Mouse (Mus musculus): Measurements from ENCODE around the gene Gm21992. TPM values are rescaled to one million over a fixed set of nuclear protein-coding genes. Genes with fewer than 3 reads are reported as not detected.

The Gm21992 gene
- polyA plus RNA-seq, 1 experiment from 2014 or later: 26.7 TPM

GRCm38 (mm10) chr19:4713886-4714285 is 97.5 kb downstream of the Gm21992 start:
- DNase-seq (ENCODE audit: low spot score): no peak
- peaks cover 54% of the 10 kb centered on the region for H3K27me3 ChIP-seq (ENCODE audit: insufficient read depth, poor library complexity, severe bottlenecking)
- H3K27ac ChIP-seq: no peak overlapping the region
- H3K4me3 ChIP-seq: peak overlapping the region; percentile 75
- WGBS: 60% methylated on average over 3 of the region's 3 CpGs
- H3K4me1 ChIP-seq (replicated peaks): peaks cover 51% of the 10 kb centered on the region
- no peaks in the 10 kb centered on the region for H3K9me3 ChIP-seq
- peaks cover 5% of the 10 kb centered on the region; the same call in 1 of the 2 replicates for H3K36me3 ChIP-seq

- Histone ChIP-seq H3K27ac (peak overlapping the region; percentile 94), H3K9me3 (no peaks in the 10 kb centered on the region), H3K4me1 (replicated peaks) (peaks cover 43% of the 10 kb centered on the region), H3K27me3 (ENCODE audit: insufficient read depth, poor library complexity, severe bottlenecking) (peaks cover 55% of the 10 kb centered on the region), H3K36me3 (0 out of 2 replicates have a peak, but pooled peaks cover 3% of the 10 kb centered on the region), H3K4me3 (peak overlapping the region; percentile 75)
- 41% methylated on average over 13 of the region's 13 CpGs for WGBS
- DNase-seq (ENCODE audit: low spot score): no peak
Observed at GRCm38 (mm10) chr19:4712781-4713526, 98.5 kb downstream of the Gm21992 start.

GRCm38 (mm10) chr19:4712156-4712780 is 99.1 kb downstream of the Gm21992 start:
- peak; percentile 71 for DNase-seq (ENCODE audit: low spot score)
- Histone ChIP-seq H3K27me3 (ENCODE audit: insufficient read depth, poor library complexity, severe bottlenecking) (peaks cover 55% of the 10 kb centered on the region), H3K4me1 (replicated peaks) (peaks cover 43% of the 10 kb centered on the region), H3K4me3 (peak overlapping the region; percentile 75), H3K27ac (peak overlapping the region; percentile 94), H3K9me3 (no peaks in the 10 kb centered on the region), H3K36me3 (no peaks in the 10 kb centered on the region)
- under 1% methylated on average over 60 of the region's 60 CpGs for WGBS

GRCm38 (mm10) chr19:4711601-4712155 is 99.7 kb downstream of the Gm21992 start:
- Histone ChIP-seq H3K27ac (peak overlapping the region; percentile 94), H3K36me3 (no peaks in the 10 kb centered on the region), H3K4me3 (peak overlapping the region; percentile 75), H3K9me3 (no peaks in the 10 kb centered on the region), H3K4me1 (replicated peaks) (peaks cover 43% of the 10 kb centered on the region), H3K27me3 (ENCODE audit: insufficient read depth, poor library complexity, severe bottlenecking) (peaks cover 55% of the 10 kb centered on the region)
- 1% methylated on average over 65 of the region's 65 CpGs for WGBS
- DNase-seq (ENCODE audit: low spot score): peak; percentile 77

GRCm38 (mm10) chr19:4711098-4711600 is 100.3 kb downstream of the Gm21992 start, which contains the start of gene Sptbn2:
Gene Sptbn2, plus strand, starts transcription at chr19:4711167.
- Histone ChIP-seq H3K9me3 (no peaks in the 10 kb centered on the region), H3K36me3 (no peaks in the 10 kb centered on the region), H3K27me3 (ENCODE audit: insufficient read depth, poor library complexity, severe bottlenecking) (peaks cover 55% of the 10 kb centered on the region), H3K4me1 (replicated peaks) (peaks cover 43% of the 10 kb centered on the region), H3K4me3 (peak within 1 kb of the TSS; percentile 75), H3K27ac (peak within 1 kb of the TSS; percentile 94)
- 9% methylated on average over 13 of the region's 13 CpGs for WGBS
- DNase-seq (ENCODE audit: low spot score): no peak

GRCm38 (mm10) chr19:4708765-4709164 is 102.6 kb downstream of the Gm21992 start:
- no peak overlapping the region for H3K4me3 ChIP-seq
- no peaks in the 10 kb centered on the region for H3K9me3 ChIP-seq
- H3K4me1 ChIP-seq (replicated peaks): peaks cover 29% of the 10 kb centered on the region
- H3K27me3 ChIP-seq (ENCODE audit: insufficient read depth, poor library complexity, severe bottlenecking): peaks cover 51% of the 10 kb centered on the region
- no peak for DNase-seq (ENCODE audit: low spot score)
- WGBS: 86% methylated on average over 10 of the region's 10 CpGs
- no peaks in the 10 kb centered on the region for H3K36me3 ChIP-seq
- no peak overlapping the region for H3K27ac ChIP-seq

- Histone ChIP-seq H3K9me3 (no peaks in the 10 kb centered on the region), H3K36me3 (no peaks in the 10 kb centered on the region), H3K4me1 (replicated peaks) (peaks cover 13% of the 10 kb centered on the region), H3K4me3 (no peak overlapping the region), H3K27me3 (ENCODE audit: insufficient read depth, poor library complexity, severe bottlenecking) (peaks cover 63% of the 10 kb centered on the region), H3K27ac (no peak overlapping the region)
- 75% methylated on average over 7 of the region's 7 CpGs for WGBS
- no peak for DNase-seq (ENCODE audit: low spot score)
Observed at GRCm38 (mm10) chr19:4701221-4701620, 110.2 kb downstream of the Gm21992 start.

- H3K27me3 ChIP-seq (ENCODE audit: insufficient read depth, poor library complexity, severe bottlenecking): peaks cover 63% of the 10 kb centered on the region
- H3K9me3 ChIP-seq: no peaks in the 10 kb centered on the region
- H3K4me1 ChIP-seq (replicated peaks): peaks cover 13% of the 10 kb centered on the region
- no peak overlapping the region for H3K4me3 ChIP-seq
- no peak overlapping the region for H3K27ac ChIP-seq
- no peak for DNase-seq (ENCODE audit: low spot score)
- 75% methylated on average over 8 of the region's 8 CpGs for WGBS
- no peaks in the 10 kb centered on the region for H3K36me3 ChIP-seq
Observed at GRCm38 (mm10) chr19:4700656-4701055, 110.8 kb downstream of the Gm21992 start.

- H3K36me3 ChIP-seq: no peaks in the 10 kb centered on the region
- WGBS: 81% methylated on average over 5 of the region's 5 CpGs
- H3K27me3 ChIP-seq (ENCODE audit: insufficient read depth, poor library complexity, severe bottlenecking): peaks cover 63% of the 10 kb centered on the region
- no peak overlapping the region for H3K4me3 ChIP-seq
- H3K27ac ChIP-seq: no peak overlapping the region
- H3K9me3 ChIP-seq: no peaks in the 10 kb centered on the region
- DNase-seq (ENCODE audit: low spot score): no peak
- H3K4me1 ChIP-seq (replicated peaks): peaks cover 13% of the 10 kb centered on the region
Observed at GRCm38 (mm10) chr19:4699821-4700220, 111.6 kb downstream of the Gm21992 start.

GRCm38 (mm10) chr19:4698856-4699255 is 112.6 kb downstream of the Gm21992 start:
- peaks cover 13% of the 10 kb centered on the region for H3K4me1 ChIP-seq (replicated peaks)
- no peaks in the 10 kb centered on the region for H3K9me3 ChIP-seq
- no peak overlapping the region for H3K27ac ChIP-seq
- peaks cover 59% of the 10 kb centered on the region for H3K27me3 ChIP-seq (ENCODE audit: insufficient read depth, poor library complexity, severe bottlenecking)
- peak overlapping the region; percentile 64 for H3K4me3 ChIP-seq
- 35% methylated on average over 8 of the region's 8 CpGs for WGBS
- no peaks in the 10 kb centered on the region for H3K36me3 ChIP-seq
- no peak for DNase-seq (ENCODE audit: low spot score)

GRCm38 (mm10) chr19:4698205-4698677 is 113.2 kb downstream of the Gm21992 start, which contains the start of gene Gm960:
Gene Gm960, minus strand, starts transcription at chr19:4698668.
- H3K27me3 ChIP-seq (ENCODE audit: insufficient read depth, poor library complexity, severe bottlenecking): peaks cover 57% of the 10 kb centered on the region
- WGBS: 1% methylated on average over 40 of the region's 40 CpGs

GRCm38 (mm10) chr19:4697721-4698120 is 113.7 kb downstream of the Gm21992 start:
- Histone ChIP-seq H3K4me1 (replicated peaks) (peaks cover 13% of the 10 kb centered on the region), H3K9me3 (no peaks in the 10 kb centered on the region), H3K4me3 (peak overlapping the region; percentile 64), H3K27me3 (ENCODE audit: insufficient read depth, poor library complexity, severe bottlenecking) (peaks cover 57% of the 10 kb centered on the region), H3K36me3 (no peaks in the 10 kb centered on the region), H3K27ac (peak overlapping the region; percentile 86)
- DNase-seq (ENCODE audit: low spot score): no peak
- WGBS: 79% methylated on average over 9 of the region's 9 CpGs

More at GRCm38 (mm10) chr19:4698205-4698677, 113.2 kb downstream of the Gm21992 start, which contains the start of gene Gm960:
- H3K4me1 ChIP-seq (replicated peaks): peaks cover 13% of the 10 kb centered on the region
- peak within 1 kb of the TSS; percentile 64 for H3K4me3 ChIP-seq
- H3K36me3 ChIP-seq: no peaks in the 10 kb centered on the region
- H3K9me3 ChIP-seq: no peaks in the 10 kb centered on the region
- peak within 1 kb of the TSS; percentile 86 for H3K27ac ChIP-seq
- DNase-seq (ENCODE audit: low spot score): peak; percentile 83
